Mouse (Mus musculus): ENCODE measurements around the gene Has3.

- TF ChIP-seq CTCF (conservative IDR thresholded peaks at IDR 0.05; ENCODE audit: insufficient read depth, insufficient read length, low read depth, low read length) (no peak), POLR2A (IDR thresholded peaks at IDR 0.05; ENCODE audit: low read depth, low read length) (no peak)
Measured at GRCm38 (mm10) chr8:106933506-106934143, 63.6 kb downstream of the Has3 start.
